Mouse (Mus musculus) liver, embryonic 13.5 days (tissue): ENCODE results near the gene Crocc. TPM values are rescaled to one million over a fixed set of nuclear protein-coding genes. Genes with fewer than 3 reads are reported as not detected.

Experiments
- ATAC-seq: fragments of 200-750 bp; cut with Nextera tagmentation; 2 replicates; pipeline ENCODE4 v1.8.0; 2017; ENCODE audit warnings: low read depth, mild to moderate bottlenecking, moderate number of reproducible peaks, moderate library complexity
- DNase-seq: peaks from one replicate; pipeline ENCODE4 v3.0.0; 2022
- H3K27ac ChIP-seq: fragments of 300-500 bp; sonication (generic); 2 replicates; pipeline ENCODE4 v1.5.1; 2015; ENCODE audit warnings: moderate library complexity, mild to moderate bottlenecking, inconsistent platforms
- H3K27me3 ChIP-seq: fragments of 300-500 bp; sonication (generic); 2 replicates; pipeline ENCODE4 v1.6.1; 2015; ENCODE audit warnings: mild to moderate bottlenecking, inconsistent platforms
- H3K36me3 ChIP-seq: fragments of 300-500 bp; sonication (generic); 2 replicates; pipeline ENCODE4 v1.6.1; 2015; ENCODE audit warnings: mild to moderate bottlenecking, inconsistent platforms
- H3K4me1 ChIP-seq: fragments of 300-500 bp; sonication (generic); replicated peaks from 2 replicates; pipeline ENCODE4 v1.6.1; 2015; ENCODE audit warnings: inconsistent platforms
- H3K4me2 ChIP-seq: fragments of 300-500 bp; sonication (generic); 2 replicates; pipeline ENCODE4 v1.6.1; 2015; ENCODE audit warnings: inconsistent platforms, mild to moderate bottlenecking, moderate library complexity
- H3K4me3 ChIP-seq: fragments of 300-500 bp; sonication (generic); replicated peaks from 2 replicates; pipeline ENCODE4 v1.5.1; 2015; ENCODE audit warnings: mild to moderate bottlenecking, inconsistent platforms
- H3K9ac ChIP-seq: fragments of 300-500 bp; sonication (generic); 2 replicates; pipeline ENCODE4 v1.6.1; 2015; ENCODE audit warnings: mild to moderate bottlenecking, inconsistent platforms
- H3K9me3 ChIP-seq: fragments of 300-500 bp; sonication (generic); replicated peaks from 2 replicates; pipeline ENCODE4 v1.6.1; 2016; ENCODE audit warnings: inconsistent platforms
- WGBS: fragments of 180-500 bp; shearing (Covaris S2); methylation state at CpG from one replicate; pipeline ENCODE4 v1.1.7; 2015; ENCODE audit not compliant: insufficient replicate concordance; 5-methylcytosine and 5-hydroxymethylcytosine counted together
- polyA plus RNA-seq: library from polyadenylated mRNA; unstranded; fragments of >200 nt; fragmentation: Nextera tagmentation; extraction: Ambion mirVana; gene quantifications from 2 replicates; pipeline ENCODE4 v1.2.1, GENCODE M21; 2015

Crocc gene
- polyA plus RNA-seq, 1 experiment from 2014 or later: 0.59 TPM

DNA sequence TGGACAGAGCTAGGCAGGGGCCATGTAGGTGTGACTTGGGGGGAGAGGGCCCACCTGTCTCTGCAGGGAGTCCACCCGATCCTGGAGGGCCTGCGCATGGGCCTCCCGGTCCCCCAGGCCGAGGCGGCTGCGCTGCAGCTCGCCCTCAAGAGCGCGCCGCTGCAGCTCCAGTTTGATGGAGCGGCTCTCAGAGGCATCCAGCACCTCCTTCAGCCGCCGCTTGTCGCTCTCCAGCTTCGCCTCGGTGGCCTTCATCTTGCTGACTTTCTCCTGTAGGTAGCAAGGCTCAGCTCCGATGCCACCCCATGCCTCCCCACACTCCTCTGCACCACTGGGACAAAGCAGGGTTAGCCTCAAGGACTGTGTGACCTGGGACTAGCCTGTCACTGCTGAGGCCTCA lies 40.1 kb downstream of the Crocc start:
- Histone ChIP-seq H3K27ac (no peak overlapping the region), H3K4me1 (peaks cover 2% of the 10 kb centered on the region; the same call in 1 of the 2 replicates), H3K9ac (no peak overlapping the region)

DNA sequence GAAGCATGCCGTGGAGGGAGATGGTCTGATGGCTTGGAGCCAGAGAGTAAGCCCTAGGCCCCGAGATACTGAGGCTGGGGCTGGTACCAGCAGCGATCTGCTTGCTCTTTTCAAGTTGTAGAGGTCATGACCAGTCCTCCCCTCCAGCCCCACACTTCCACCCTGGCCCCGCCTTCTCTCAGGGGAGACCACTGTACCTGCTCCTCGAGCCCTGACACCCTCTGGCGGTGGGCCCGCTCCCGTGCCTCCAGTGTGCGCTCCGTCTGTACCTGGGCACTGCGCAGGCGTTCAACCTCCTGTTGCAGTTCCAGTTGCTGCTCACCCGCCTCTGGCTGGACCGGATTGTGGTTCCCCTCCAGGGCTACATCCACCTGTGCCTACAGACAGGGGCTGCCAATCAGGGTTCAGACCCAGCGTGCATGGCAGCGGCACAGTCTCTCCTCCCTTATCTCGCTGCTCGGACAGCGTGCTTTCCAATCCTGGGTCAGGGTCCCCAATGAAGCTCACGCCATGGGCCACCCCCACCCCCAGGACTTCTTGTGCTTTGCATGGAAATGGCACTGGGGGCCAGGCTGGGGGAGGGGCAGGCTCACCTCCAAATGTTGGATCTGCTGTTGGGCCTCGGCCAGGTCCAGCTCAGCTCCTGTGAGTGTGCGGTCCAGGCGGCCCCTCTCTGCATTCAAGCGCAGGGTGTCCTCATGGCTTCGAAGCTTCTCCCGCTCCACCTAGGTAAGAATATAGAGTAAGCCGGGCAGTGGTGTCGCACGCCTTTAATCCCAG lies 42.5 kb downstream of the Crocc start:
- Histone ChIP-seq H3K27ac (no peak overlapping the region), H3K9ac (no peak overlapping the region), H3K9me3 (no peaks in the 10 kb centered on the region), H3K4me3 (no peak overlapping the region), H3K4me1 (no peaks in the 10 kb centered on the region), H3K27me3 (peaks cover 1% of the 10 kb centered on the region; the same call in 1 of the 2 replicates), H3K36me3 (no peaks in the 10 kb centered on the region), H3K4me2 (no peak overlapping the region)
- 81% methylated on average over 29 of the region's 29 CpGs for WGBS
- DNase-seq (no peak), ATAC-seq (no peak)

More for the DNA sequence above, 40.1 kb downstream of the Crocc start:
- Histone ChIP-seq H3K4me3 (no peak overlapping the region), H3K36me3 (no peaks in the 10 kb centered on the region; the same call in 1 of the 2 replicates), H3K9me3 (no peaks in the 10 kb centered on the region), H3K4me2 (no peak overlapping the region), H3K27me3 (no peaks in the 10 kb centered on the region)
- DNase-seq (no peak), ATAC-seq (no peak)
- WGBS: 85% methylated on average over 17 of the region's 17 CpGs

DNA sequence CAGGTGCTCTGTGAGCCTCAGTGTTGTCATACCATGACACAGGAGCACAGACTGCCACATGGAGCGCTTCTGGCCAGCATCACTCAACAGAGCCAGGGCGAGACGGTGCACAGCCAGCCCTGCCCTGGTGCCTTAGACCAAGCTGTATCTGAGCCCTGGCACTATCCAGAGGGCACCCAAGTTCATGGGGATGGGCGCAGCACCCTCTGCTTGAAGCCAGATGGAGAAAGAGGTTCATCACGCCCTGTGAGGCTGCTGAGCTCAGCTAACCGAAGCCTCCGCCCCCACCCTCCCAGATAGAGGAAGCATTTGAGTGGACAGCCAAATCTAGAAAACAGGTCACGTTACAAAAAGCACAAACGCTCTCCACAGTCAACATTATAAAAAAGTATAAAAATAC lies 44.0 kb downstream of the Crocc start:
- 0 out of 2 replicates have a peak, but pooled peaks have one; percentile 11 for ATAC-seq
- no peaks in the 10 kb centered on the region for H3K4me1 ChIP-seq
- 65% methylated on average over 9 of the region's 9 CpGs for WGBS

DNA sequence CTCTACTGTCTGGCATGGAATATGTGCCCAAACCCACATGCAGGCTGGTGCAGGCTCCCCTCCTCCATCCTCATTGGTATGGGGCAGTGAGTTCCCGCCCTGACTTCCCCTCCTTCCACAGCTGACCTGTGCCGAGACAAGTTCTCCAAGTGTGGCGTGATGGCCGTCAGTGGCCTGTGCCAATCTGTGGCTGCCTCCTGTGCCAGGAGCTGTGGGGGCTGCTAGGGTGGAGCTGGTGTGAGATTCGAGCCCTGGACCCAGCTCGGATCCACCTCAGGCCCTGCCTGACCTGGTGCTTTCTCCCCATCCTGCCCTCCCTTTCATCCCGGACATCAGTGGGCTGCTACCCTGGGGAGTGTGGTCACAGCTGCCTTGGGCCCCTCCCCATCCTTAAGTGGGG lies 45.0 kb downstream of the Crocc start:
- ATAC-seq (no peak), DNase-seq (no peak)
- peaks cover 6% of the 10 kb centered on the region for H3K4me1 ChIP-seq
- H3K27ac ChIP-seq: no peak overlapping the region
- no peak overlapping the region for H3K9ac ChIP-seq
- no peak overlapping the region for H3K4me2 ChIP-seq
- no peaks in the 10 kb centered on the region for H3K36me3 ChIP-seq
- H3K27me3 ChIP-seq: peaks cover 25% of the 10 kb centered on the region
- WGBS: 67% methylated on average over 7 of the region's 7 CpGs
- no peak overlapping the region for H3K4me3 ChIP-seq
- no peaks in the 10 kb centered on the region for H3K9me3 ChIP-seq

More for the DNA sequence above, 44.0 kb downstream of the Crocc start:
- Histone ChIP-seq H3K27ac (no peak overlapping the region), H3K9ac (no peak overlapping the region), H3K27me3 (peaks cover 15% of the 10 kb centered on the region), H3K4me2 (no peak overlapping the region), H3K4me3 (no peak overlapping the region), H3K36me3 (no peaks in the 10 kb centered on the region), H3K9me3 (no peaks in the 10 kb centered on the region)
- DNase-seq: no peak

DNA sequence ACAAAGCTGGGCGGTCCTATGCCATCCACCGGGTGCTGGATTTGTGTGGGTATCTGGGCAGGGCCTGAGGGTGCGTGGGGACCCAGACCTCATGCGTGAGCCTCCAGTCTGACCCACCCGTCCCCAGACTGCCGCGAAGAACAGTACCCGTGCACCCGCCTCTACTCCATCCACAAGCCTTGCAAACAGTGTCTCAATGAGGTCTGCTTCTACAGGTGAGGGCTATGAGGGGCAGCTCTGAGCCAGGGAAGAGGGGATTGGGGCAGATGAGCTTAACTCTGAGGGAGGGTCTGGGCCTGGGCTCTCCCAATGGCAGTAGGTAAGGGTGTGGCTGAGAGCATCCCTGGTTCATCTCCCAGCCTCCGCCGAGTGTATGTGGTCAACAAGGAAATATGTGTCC lies 45.5 kb downstream of the Crocc start:
- H3K36me3 ChIP-seq: no peaks in the 10 kb centered on the region
- H3K4me2 ChIP-seq: no peak overlapping the region
- H3K27me3 ChIP-seq: peaks cover 30% of the 10 kb centered on the region
- H3K4me1 ChIP-seq: peaks cover 11% of the 10 kb centered on the region
- no peak for DNase-seq
- no peak overlapping the region for H3K4me3 ChIP-seq
- no peak for ATAC-seq
- 78% methylated on average over 11 of the region's 11 CpGs for WGBS
- H3K9ac ChIP-seq: no peak overlapping the region
- no peak overlapping the region for H3K27ac ChIP-seq
- no peaks in the 10 kb centered on the region for H3K9me3 ChIP-seq

DNA sequence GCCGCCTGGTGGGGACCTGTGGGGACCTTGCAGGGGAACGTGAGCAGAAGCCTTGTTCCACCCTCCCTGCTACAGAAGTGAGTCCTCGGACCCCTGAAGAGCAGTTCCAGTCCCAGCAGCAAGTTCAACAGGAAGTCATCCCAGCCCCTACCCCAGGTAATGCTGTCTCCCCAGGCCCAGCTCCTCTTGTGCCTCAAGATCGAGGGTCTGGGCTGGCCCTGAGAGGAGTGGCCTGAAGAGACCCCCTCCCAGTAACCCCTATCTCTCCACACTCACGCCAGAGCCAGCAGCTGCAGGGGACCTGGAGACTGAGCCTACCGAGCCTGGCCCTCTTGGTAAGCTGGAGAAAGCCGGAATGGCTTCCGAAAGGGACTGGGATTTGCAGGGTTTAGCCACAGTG lies 46.2 kb downstream of the Crocc start:
- WGBS: 54% methylated on average over 8 of the region's 8 CpGs

DNA sequence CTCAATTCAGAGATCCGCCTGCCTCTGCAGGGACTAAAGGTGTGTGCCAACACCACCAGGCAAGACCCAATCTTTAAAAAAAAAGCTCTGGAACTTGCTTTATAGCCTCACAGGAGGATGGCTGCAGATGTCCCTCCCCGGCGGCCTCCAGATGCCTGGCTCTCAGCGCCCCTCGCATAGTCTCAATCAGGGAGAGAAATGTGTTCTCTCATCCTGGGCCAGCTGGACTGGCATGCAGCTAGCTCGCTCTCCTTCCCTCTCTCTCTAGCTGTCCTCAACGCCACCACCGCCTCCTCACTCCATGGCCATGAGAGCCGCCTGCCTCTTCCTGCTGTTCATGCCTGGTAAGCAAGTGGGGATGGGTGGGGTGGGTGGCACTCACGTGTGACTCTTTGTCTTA lies 47.8 kb downstream of the Crocc start:
- no peak overlapping the region for H3K4me2 ChIP-seq
- H3K4me3 ChIP-seq: no peak overlapping the region
- peaks cover 34% of the 10 kb centered on the region for H3K27me3 ChIP-seq
- no peaks in the 10 kb centered on the region for H3K36me3 ChIP-seq
- no peak overlapping the region for H3K27ac ChIP-seq
- H3K9ac ChIP-seq: no peak overlapping the region
- H3K4me1 ChIP-seq: peaks cover 25% of the 10 kb centered on the region
- 75% methylated on average over 10 of the region's 10 CpGs for whole genome bisulfite sequencing
- no peaks in the 10 kb centered on the region for H3K9me3 ChIP-seq
- DNase-seq (no peak), ATAC-seq (no peak)

More for the DNA sequence above, 46.2 kb downstream of the Crocc start:
- Histone ChIP-seq H3K9me3 (no peaks in the 10 kb centered on the region), H3K4me1 (peaks cover 12% of the 10 kb centered on the region), H3K27ac (no peak overlapping the region), H3K4me2 (no peak overlapping the region), H3K9ac (no peak overlapping the region), H3K4me3 (no peak overlapping the region), H3K36me3 (no peaks in the 10 kb centered on the region), H3K27me3 (peaks cover 34% of the 10 kb centered on the region)
- DNase-seq (no peak), ATAC-seq (no peak)

DNA sequence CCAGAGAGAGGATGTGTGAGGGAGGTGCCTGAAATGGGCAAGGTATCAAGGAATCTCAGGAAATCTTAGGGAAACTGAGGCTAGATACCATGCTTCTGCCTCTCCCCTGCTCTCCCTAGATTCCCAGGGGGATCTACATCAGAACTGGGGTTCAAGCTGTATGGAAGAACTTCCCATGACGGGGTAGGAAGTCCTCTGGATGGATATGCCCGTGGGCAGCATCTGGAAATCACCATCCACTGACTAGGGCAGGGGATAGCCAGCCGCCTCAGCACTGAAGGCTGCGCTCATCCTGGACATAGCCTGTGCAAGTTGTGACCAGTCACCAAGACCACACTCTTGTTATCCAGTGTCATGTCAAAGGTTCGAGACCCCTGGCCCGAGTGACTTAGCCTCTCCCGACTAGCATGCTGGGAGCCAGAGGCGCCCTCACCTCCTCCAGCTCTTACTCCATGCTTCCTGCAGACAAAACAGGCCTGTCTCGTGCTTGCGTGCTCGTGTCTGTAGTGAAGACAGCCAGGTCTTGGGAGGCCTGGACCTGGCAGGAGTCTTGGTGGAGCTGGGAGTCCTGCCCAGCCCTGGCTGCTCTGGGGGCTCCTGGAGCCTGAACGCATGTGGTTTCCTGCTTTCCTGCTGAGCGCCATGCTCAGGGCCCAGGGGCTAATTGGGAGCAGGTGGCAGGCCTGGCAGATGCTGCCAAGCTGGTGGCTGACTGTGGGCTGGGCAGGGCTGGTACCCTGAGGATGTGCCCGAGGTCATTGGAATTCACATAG lies 48.6 kb downstream of the Crocc start:
- WGBS: 61% methylated on average over 14 of the region's 14 CpGs

DNA sequence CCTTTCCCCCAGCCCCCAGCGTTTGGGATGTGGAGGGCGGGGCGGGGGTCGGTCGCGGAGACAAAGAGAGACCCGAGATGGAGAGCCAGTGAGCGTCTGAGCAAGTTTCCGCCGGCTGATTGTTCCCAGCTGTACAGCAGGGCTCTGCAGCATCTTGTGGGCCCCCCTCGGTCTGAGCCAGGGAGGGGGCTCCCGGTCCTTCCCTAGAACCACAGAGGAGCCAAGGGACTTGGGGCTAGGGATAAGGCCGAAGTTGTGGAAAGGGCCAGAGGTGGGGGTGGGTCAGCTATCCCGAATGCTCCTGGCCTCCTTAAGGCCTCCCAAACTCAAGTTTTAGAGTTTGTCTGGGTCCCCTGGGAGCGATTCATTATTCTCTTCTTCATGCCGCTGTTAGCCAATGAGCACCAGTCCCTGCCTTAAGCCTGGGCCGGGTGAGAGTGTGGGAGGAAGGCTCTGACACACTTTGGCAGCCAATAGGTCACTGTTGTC lies 49.4 kb downstream of the Crocc start:
- no peak overlapping the region for H3K27ac ChIP-seq
- no peak for DNase-seq
- H3K4me1 ChIP-seq: peaks cover 28% of the 10 kb centered on the region
- H3K4me2 ChIP-seq: peak overlapping the region; percentile 62
- WGBS: 12% methylated on average over 17 of the region's 17 CpGs
- peak overlapping the region; percentile 39; the same call in 1 of the 2 replicates for H3K9ac ChIP-seq
- H3K4me3 ChIP-seq: peak overlapping the region; percentile 50
- peaks cover 13% of the 10 kb centered on the region for H3K36me3 ChIP-seq
- no peaks in the 10 kb centered on the region for H3K9me3 ChIP-seq
- ATAC-seq: no peak
- H3K27me3 ChIP-seq: peaks cover 34% of the 10 kb centered on the region

More for the DNA sequence above, 48.6 kb downstream of the Crocc start:
- Histone ChIP-seq H3K27me3 (peaks cover 34% of the 10 kb centered on the region), H3K9me3 (no peaks in the 10 kb centered on the region), H3K36me3 (peaks cover 5% of the 10 kb centered on the region), H3K9ac (no peak overlapping the region), H3K27ac (no peak overlapping the region), H3K4me3 (no peak overlapping the region), H3K4me2 (peak overlapping the region; percentile 62; the same call in 1 of the 2 replicates), H3K4me1 (peaks cover 28% of the 10 kb centered on the region)
- ATAC-seq: no peak
- DNase-seq: no peak

DNA sequence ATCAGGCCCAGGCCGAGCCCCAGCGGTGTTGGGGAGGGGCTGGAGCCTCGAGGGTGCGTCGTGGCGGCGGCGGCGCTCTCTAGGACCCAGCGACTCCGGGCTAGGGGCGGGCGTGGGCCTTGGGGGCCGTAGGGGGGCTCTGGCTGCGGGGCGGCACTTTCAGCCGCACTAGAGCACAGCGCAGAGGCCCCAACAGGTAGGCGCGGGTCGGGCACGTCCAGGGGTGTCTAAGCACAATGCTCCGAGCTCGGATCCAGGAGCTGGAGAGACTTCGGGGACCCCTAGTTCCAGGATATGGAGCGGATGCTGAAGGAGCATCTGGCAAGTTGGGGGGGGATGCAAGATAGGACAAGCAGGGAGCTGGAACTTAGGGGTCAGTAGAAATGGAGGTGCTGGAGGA lies 49.8 kb downstream of the Crocc start:
- DNase-seq: no peak
- H3K4me1 ChIP-seq: peaks cover 28% of the 10 kb centered on the region

DNA sequence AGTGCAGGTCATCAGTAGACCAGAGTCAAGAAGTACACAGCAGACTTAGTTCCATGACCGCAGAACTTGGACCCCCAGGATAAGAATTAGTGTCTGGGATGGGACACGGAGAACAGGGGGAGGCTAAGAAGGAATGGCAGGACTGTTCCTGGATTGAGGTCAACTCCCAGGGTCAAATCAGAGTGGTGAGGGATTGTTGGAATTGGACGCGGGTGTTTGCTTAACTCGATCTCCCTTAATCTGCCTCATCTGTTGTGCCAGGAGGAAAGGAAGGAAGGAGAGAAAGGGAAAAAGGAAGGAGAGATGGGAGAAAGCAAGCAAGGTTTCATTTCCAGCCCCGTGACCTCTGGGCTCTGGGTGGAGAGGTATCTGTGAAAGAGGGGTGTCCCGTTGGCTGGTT lies 50.2 kb downstream of the Crocc start, which contains the start of gene Mfap2:
Mfap2 (plus strand) TSS at position 301 of the 400 bp plus-strand sequence.
- no peak for ATAC-seq
- Histone ChIP-seq H3K27me3 (peaks cover 34% of the 10 kb centered on the region), H3K4me1 (peaks cover 28% of the 10 kb centered on the region), H3K4me3 (peak within 1 kb of the TSS; percentile 50), H3K36me3 (peaks cover 22% of the 10 kb centered on the region), H3K9ac (peak within 1 kb of the TSS; percentile 39; the same call in 1 of the 2 replicates), H3K27ac (no peak within 1 kb of the TSS), H3K4me2 (peak within 1 kb of the TSS; percentile 62), H3K9me3 (no peaks in the 10 kb centered on the region)
- DNase-seq: no peak
- WGBS: 22% methylated on average over 7 of the region's 7 CpGs

More for the DNA sequence above, 49.8 kb downstream of the Crocc start:
- WGBS: 1% methylated on average over 26 of the region's 26 CpGs
- H3K4me3 ChIP-seq: peak overlapping the region; percentile 50
- H3K9me3 ChIP-seq: no peaks in the 10 kb centered on the region
- H3K27me3 ChIP-seq: peaks cover 34% of the 10 kb centered on the region
- H3K36me3 ChIP-seq: peaks cover 18% of the 10 kb centered on the region
- no peak for ATAC-seq
- peak overlapping the region; percentile 62 for H3K4me2 ChIP-seq
- peak overlapping the region; percentile 39; the same call in 1 of the 2 replicates for H3K9ac ChIP-seq
- no peak overlapping the region for H3K27ac ChIP-seq
